Mouse (Mus musculus) stomach, postnatal 0 days (tissue): ENCODE data around the gene Rimbp2.
A peak's percentile ranks its signal among the peaks of the same experiment; 100 is the strongest.

Experiments used
- CTCF ChIP-seq: IDR thresholded peaks from 2 replicates; pipeline ENCODE4 v1.5.1; 2016; ENCODE audit warnings: antibody characterized with exemption, low read depth, mild to moderate bottlenecking, moderate library complexity
- EP300 ChIP-seq: optimal IDR thresholded peaks from 2 replicates; pipeline ENCODE3; 2016; ENCODE audit warnings: antibody characterized with exemption

GRCm38 (mm10) chr5:128971298-128971697 lies 18.0 kb upstream of the Rimbp2 start:
- TF ChIP-seq EP300 (no peak), CTCF (peak; percentile 82)
